Mouse (Mus musculus) liver, embryonic 14.5 days (tissue): ENCODE measurements around the gene Prdm16.

Experiments
- CTCF ChIP-seq: IDR thresholded peaks from 2 replicates; pipeline ENCODE4 v1.5.1; 2016; ENCODE audit warnings: antibody characterized with exemption, low read depth, control low read depth
- EP300 ChIP-seq: IDR thresholded peaks from 2 replicates; pipeline ENCODE4 v1.6.1; 2016; ENCODE audit warnings: antibody characterized with exemption, low read depth

GRCm38 (mm10) chr4:154426901-154427300, 209.8 kb downstream of the Prdm16 start:
- TF ChIP-seq CTCF (no peak), EP300 (no peak)
